15 mouse cellular contexts compared by ENCODE assay signal in the genomic region with DNA sequence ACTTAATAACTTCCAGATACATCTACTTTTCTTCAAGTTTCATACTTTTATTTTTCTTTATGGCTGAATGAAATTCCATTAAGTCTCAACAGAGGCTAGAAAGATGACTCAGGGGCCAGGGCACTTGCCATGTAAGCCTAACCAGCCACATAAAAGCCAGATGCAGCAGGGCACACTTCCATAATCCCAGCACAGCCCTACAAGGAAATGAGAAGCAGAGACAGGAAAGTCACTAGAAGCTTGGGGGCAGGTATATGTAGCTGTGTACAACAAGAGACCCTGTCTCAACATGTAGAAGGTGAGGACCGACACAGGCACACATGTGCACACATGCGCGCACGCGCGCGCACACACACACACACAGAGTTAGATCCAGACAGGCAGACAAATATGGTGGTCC. TPM values are rescaled to one million over a fixed set of nuclear protein-coding genes. Genes with fewer than 3 reads are reported as not detected.
A peak's percentile ranks its signal among the peaks of the same experiment; 100 is the strongest.
DNase-seq lines count a peak whose midpoint lies in the region; ATAC-seq and TF ChIP-seq lines count a peak whose summit lies in the region.
"Had no signal": no experiment of that assay in that cellular context is flagged by ENCODE, and none has a peak within 500 bp of the region (broad histone marks: within the 10 kb centered on the region; RNA-seq: fewer than 3 reads in every experiment).

No protein-coding gene starts in this region.

- H3K79me2 ChIP-seq in myocyte (ENCODE audit: control insufficient read depth, insufficient read depth): peaks cover 77% of the 10 kb centered on the region

- no peak for DNase-seq in forebrain, embryonic 14.5 days (ENCODE audit: low spot score)
- DNase-seq in layer of hippocampus, adult 2 months (ENCODE audit: low spot score in 2 of 2): no peak
- DNase-seq in layer of hippocampus, adult 9-11 months: no peak
- DNase-seq in MN1 (ENCODE audit: low spot score): peak; percentile 36
- no peak for DNase-seq in cerebellum, adult 2 months
- DNase-seq in heart, postnatal 4 days: no peak
- DNase-seq: adrenal gland, postnatal 10 days; cerebellum, adult 9-10 months; kidney, adult 18-20 months; left cerebral cortex, postnatal 4 days had no signal

- no peaks in the 10 kb centered on the region for H3K27me3 ChIP-seq in forebrain, embryonic 12.5 days
- no peaks in the 10 kb centered on the region for H3K27me3 ChIP-seq in forebrain, embryonic 14.5 days (replicated peaks; ENCODE audit: control insufficient read depth, insufficient read depth, low read length)
- no peaks in the 10 kb centered on the region for H3K27me3 ChIP-seq in myocyte (ENCODE audit: control insufficient read depth, insufficient read depth, insufficient read length)
- H3K27me3 ChIP-seq in cerebellum, adult 2 months (ENCODE audit: control insufficient read depth, insufficient read depth, low read length): no peaks in the 10 kb centered on the region
- H3K27me3 ChIP-seq: hindbrain, embryonic 15.5 days; lung, embryonic 15.5 days had no signal

- WGBS in forebrain, embryonic 12.5 days: 98% methylated on average over 7 of the region's 7 CpGs
- WGBS in forebrain, embryonic 14.5 days: 97% methylated on average over 7 of the region's 7 CpGs
- WGBS in cerebellum, adult 2 months: 98% methylated on average over 7 of the region's 7 CpGs

- H3K36me3 ChIP-seq in forebrain, embryonic 12.5 days (replicated peaks): peaks cover 3% of the 10 kb centered on the region; the same call in 1 of the 2 replicates
- H3K36me3 ChIP-seq in forebrain, embryonic 14.5 days (ENCODE audit: control insufficient read depth, insufficient read depth, low read length): no peaks in the 10 kb centered on the region
- no peaks in the 10 kb centered on the region for H3K36me3 ChIP-seq in myocyte (ENCODE audit: control insufficient read depth, insufficient read depth)
- H3K36me3 ChIP-seq: hindbrain, embryonic 15.5 days; lung, embryonic 15.5 days had no signal

- no peak overlapping the region for H3K4me2 ChIP-seq in forebrain, embryonic 12.5 days
- no peak overlapping the region for H3K4me2 ChIP-seq in forebrain, embryonic 14.5 days (ENCODE audit: low read length)
- H3K4me2 ChIP-seq in myocyte (ENCODE audit: low read depth): peak overlapping the region; percentile 30
- H3K4me2 ChIP-seq: hindbrain, embryonic 15.5 days; lung, embryonic 15.5 days had no signal

- no peak overlapping the region for H3K4me3 ChIP-seq in forebrain, embryonic 12.5 days (replicated peaks)
- no peak overlapping the region for H3K4me3 ChIP-seq in forebrain, embryonic 14.5 days (ENCODE audit: low read depth, low read length)
- no peak overlapping the region for H3K4me3 ChIP-seq in layer of hippocampus, adult 2 months
- H3K4me3 ChIP-seq in myocyte: no peak overlapping the region
- H3K4me3 ChIP-seq in cerebellum, adult 2 months (replicated peaks; ENCODE audit: insufficient read depth, low read depth, low read length): no peak overlapping the region
- H3K4me3 ChIP-seq: erythroblast, embryonic 14.5 days; hindbrain, embryonic 15.5 days; lung, embryonic 15.5 days had no signal

- no peak for TF ChIP-seq POLR2A in myocyte (IDR thresholded peaks at IDR 0.05; ENCODE audit: insufficient read length, low read depth)
- TF ChIP-seq POLR2A in cerebellum, adult 2 months (IDR thresholded peaks at IDR 0.05; ENCODE audit: borderline replicate concordance, insufficient read depth, low read length): no peak

- no peaks in the 10 kb centered on the region for H3K9me3 ChIP-seq in forebrain, embryonic 12.5 days
- H3K9me3 ChIP-seq in forebrain, embryonic 14.5 days (replicated peaks; ENCODE audit: control insufficient read depth, low read length): no peaks in the 10 kb centered on the region
- H3K9me3 ChIP-seq: hindbrain, embryonic 15.5 days; lung, embryonic 15.5 days had no signal

- no peak for ATAC-seq in forebrain, embryonic 12.5 days (ENCODE audit: low FRiP score)
- ATAC-seq in forebrain, embryonic 14.5 days: no peak

- H3K27ac ChIP-seq in forebrain, embryonic 12.5 days: 0 out of 2 replicates have a peak overlapping the region, but pooled peaks have one; percentile 1
- no peak overlapping the region for H3K27ac ChIP-seq in forebrain, embryonic 14.5 days (ENCODE audit: low read depth, low read length)
- H3K27ac ChIP-seq in layer of hippocampus, adult 2 months: peak overlapping the region; percentile 36; the same call in 1 of the 2 replicates
- H3K27ac ChIP-seq in cerebellum, adult 2 months (ENCODE audit: insufficient read depth, low read length): no peak overlapping the region
- H3K27ac ChIP-seq: lung, embryonic 15.5 days had no signal

- peaks cover 18% of the 10 kb centered on the region for H3K4me1 ChIP-seq in forebrain, embryonic 12.5 days
- H3K4me1 ChIP-seq in forebrain, embryonic 14.5 days (ENCODE audit: control insufficient read depth, insufficient read depth, low read length): no peaks in the 10 kb centered on the region
- peaks cover 19% of the 10 kb centered on the region for H3K4me1 ChIP-seq in cerebellum, adult 2 months (ENCODE audit: control insufficient read depth, insufficient read depth, low read length)

- no peak for TF ChIP-seq CTCF in layer of hippocampus, adult 2 months (conservative IDR thresholded peaks at IDR 0.05)
- no peak for TF ChIP-seq CTCF in cerebellum, adult 2 months (IDR thresholded peaks at IDR 0.05; ENCODE audit: borderline replicate concordance, insufficient read depth, low read depth, low read length)

- no peak overlapping the region for H3ac ChIP-seq in myocyte (ENCODE audit: control insufficient read depth, insufficient read length)

- H3K9ac ChIP-seq in forebrain, embryonic 12.5 days: no peak overlapping the region
- no peak overlapping the region for H3K9ac ChIP-seq in forebrain, embryonic 14.5 days (ENCODE audit: low read length)
- H3K9ac ChIP-seq: hindbrain, embryonic 15.5 days; lung, embryonic 15.5 days had no signal

TF ChIP-seq in myocyte, 11 proteins besides CTCF, POLR2A, EP300 and RAD21:
- TF ChIP-seq POLR2AphosphoS2 (IDR thresholded peaks at IDR 0.05; ENCODE audit: insufficient read length, low read depth) (no peak), USF1 (IDR thresholded peaks at IDR 0.05; ENCODE audit: low read depth) (no peak), TCF3 (IDR thresholded peaks at IDR 0.05; ENCODE audit: insufficient read length, low read depth) (no peak), E2F4 (IDR thresholded peaks at IDR 0.05; ENCODE audit: insufficient read depth) (no peak), MYOD1 (IDR thresholded peaks at IDR 0.05; ENCODE audit: control insufficient read depth in 1 of 3, insufficient read length in 2 of 3, low read depth in 2 of 3) (no peak), MAX (IDR thresholded peaks at IDR 0.05; ENCODE audit: low read depth) (no peak), MYOG (IDR thresholded peaks at IDR 0.05; ENCODE audit: control insufficient read depth in 1 of 3, insufficient read depth in 1 of 3, insufficient read length in 2 of 3, low read depth in 2 of 3) (no peak), REST (IDR thresholded peaks at IDR 0.05; ENCODE audit: insufficient read depth, insufficient read length) (no peak), TCF12 (IDR thresholded peaks at IDR 0.05; ENCODE audit: insufficient read depth, poor library complexity, severe bottlenecking) (no peak), SRF (IDR thresholded peaks at IDR 0.05; ENCODE audit: control insufficient read depth, insufficient read length, low read depth) (no peak), CEBPB (IDR thresholded peaks at IDR 0.05; ENCODE audit: insufficient read depth, poor library complexity, severe bottlenecking) (no peak)

RNA-seq across cellular contexts. Expression of gene Lrp6, which starts 38.4 kb away (rescaled TPM):
- polyA plus RNA-seq in forebrain, embryonic 12.5 days (2016; fragmentation: Nextera tagmentation; extraction: Ambion mirVana): 32.0 and 33.3 TPM in 2 replicates
- polyA plus RNA-seq in forebrain, embryonic 14.5 days (2014; fragmentation: Nextera tagmentation; extraction: Ambion mirVana): 20.9 TPM in 2 replicates
- total RNA-seq in layer of hippocampus, adult 2 months (2021): 10 to 100 TPM; 49.2 to 54.5 TPM
- polyA plus RNA-seq in myocyte (2012; fragmentation: generic; extraction: Trizol): 8.4 TPM
- polyA plus RNA-seq in cerebellum, adult 2 months (2012; rRNA removed): 26.1 and 28.0 TPM in 2 replicates
- total RNA-seq in heart, postnatal 4 days (2021): 10 to 100 TPM; 48.6 to 50.9 TPM

Comparison
In these comparisons a context has a peak if more than half of its experiments do, and no peak if none do; other contexts are left out.
1. H3K27ac ChIP-seq: peak in forebrain, embryonic 12.5 days (single experiment) and layer of hippocampus, adult 2 months (single experiment); none in forebrain, embryonic 14.5 days (single experiment) and cerebellum, adult 2 months (single experiment).